Mouse (Mus musculus) frontal cortex, postnatal 36 days (tissue): ENCODE measurements around the gene Ndufs6.

ENCODE experiments used
- DNase-seq, 2 experiments: peaks; one replicate each; pipeline ENCODE4 v3.0.0; 2022; ENCODE audit warnings: low spot score in 2 of 2

Ndufs6 gene

GRCm38 (mm10) chr13:73306085-73306410 is 22.3 kb downstream of the Ndufs6 start:
- no peak for DNase-seq

DNA sequence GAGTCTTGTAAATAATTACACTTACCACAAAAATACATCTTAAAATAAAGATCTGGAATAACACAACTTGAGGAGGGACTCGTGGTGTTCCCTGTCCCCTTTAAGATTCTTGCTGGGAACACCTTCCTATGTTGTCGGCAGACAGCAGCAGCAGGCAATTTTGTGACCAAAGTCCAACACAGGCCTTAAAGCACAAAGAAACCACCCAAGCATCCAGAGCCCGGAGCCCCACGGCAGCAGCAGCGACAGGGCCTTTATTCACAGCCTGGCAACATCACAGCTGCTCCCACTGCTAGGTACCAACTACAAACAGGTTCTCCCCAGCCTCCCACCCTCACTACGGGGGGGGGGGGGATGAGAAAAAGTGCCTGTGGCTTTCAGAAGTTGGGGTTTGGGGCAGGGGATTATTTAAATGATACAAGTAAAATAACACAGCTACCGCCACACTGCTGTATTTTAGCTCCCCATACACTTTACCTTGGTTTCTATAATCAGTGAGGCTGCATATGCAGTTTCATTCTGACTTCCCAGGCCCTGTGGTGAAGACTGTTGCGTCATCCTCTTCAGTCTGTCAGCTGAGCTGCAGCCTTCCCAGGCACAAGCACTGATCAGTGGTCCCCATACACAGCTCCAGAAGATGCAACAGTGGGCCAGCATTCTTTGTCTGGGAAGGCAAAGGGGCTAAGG is 22.8 kb downstream of the Ndufs6 start:
- no peak for DNase-seq

GRCm38 (mm10) chr13:73304729-73305128 is 23.6 kb downstream of the Ndufs6 start:
- no peak for DNase-seq

DNA sequence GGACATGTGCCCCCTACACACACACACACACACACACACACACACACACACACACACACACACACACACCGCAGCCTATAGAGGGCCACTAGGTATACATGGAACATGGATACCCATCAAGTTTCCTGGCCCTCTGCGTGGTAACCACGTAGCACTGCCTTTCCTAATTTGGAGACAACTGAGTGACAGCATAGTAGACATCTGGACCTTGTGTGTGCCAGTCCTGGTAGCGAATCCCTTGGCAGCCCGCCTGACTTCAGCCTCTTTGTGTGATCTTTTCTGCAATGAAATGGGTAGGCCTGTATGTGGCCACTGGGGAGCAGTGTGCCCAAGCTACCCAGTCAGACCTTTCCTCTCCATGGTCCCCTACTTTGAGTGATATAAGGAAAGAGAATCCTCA is 29.0 kb downstream of the Ndufs6 start:
- DNase-seq, result no peak

- no peak for DNase-seq
These were observed 29.6 kb downstream of the Ndufs6 start for GRCm38 (mm10) chr13:73298717-73299116.

- no peak for DNase-seq
These were observed 37.2 kb downstream of the Ndufs6 start for GRCm38 (mm10) chr13:73291102-73291501.

GRCm38 (mm10) chr13:73290206-73290605 is 38.1 kb downstream of the Ndufs6 start:
- no peak for DNase-seq

DNA sequence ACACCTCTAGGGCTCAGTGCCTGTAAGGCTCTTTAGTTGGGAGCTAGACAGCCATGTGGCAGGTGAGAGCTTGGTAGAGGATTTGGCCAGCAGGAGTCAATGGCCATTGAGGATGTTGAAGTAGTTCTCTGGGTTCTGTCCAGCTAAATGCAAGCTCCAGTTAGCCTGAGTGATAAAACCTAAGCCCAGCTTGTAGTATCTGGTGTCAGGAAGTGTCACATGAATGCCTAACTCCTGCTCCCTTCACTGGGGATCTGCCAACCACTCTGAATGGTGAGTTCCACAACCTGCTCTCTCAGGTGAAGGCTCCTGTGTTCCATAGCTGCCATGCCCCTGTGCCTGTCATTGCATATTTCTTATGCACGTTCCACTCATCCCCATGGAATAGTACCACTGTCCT is 44.8 kb downstream of the Ndufs6 start:
- DNase-seq, result no peak

DNA sequence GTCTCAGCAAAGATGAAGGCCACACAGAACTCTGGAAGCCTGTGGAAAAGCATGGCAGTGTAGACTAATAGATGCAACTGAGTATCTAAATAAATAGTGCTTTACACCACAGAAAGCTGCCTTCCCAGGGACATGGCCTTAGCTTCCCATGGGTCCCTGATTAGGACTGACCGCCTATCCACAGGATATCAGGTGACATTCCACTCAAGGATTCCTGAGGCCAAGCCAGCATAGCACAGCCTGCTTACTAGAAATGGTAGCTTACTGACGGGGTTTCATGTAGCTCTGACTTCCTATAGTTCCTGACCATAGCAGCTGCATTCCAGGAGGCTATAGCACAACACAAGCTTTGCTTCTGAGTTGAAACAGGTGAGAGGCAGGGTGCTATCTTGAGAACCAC is 45.9 kb downstream of the Ndufs6 start:
- DNase-seq, result no peak

DNA sequence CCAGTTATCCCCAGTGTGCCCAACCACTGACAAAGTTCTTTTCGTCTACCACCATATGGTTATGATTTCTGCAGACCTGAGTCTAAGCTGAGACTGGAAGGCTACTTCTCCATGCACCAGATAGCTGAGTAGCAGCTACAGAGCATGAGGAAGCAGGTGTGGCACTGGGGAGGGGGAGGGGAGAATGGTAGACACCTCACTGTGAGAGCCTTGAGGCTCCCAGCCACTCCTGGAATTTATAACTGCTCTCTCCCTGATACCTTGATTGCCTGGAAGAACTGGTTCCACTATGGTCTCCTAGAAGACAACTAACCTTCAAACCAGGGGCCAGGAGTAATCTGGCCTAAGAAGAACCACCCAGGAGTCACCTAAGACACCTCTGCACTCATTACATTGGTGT is 49.1 kb downstream of the Ndufs6 start:
- no peak for DNase-seq

DNA sequence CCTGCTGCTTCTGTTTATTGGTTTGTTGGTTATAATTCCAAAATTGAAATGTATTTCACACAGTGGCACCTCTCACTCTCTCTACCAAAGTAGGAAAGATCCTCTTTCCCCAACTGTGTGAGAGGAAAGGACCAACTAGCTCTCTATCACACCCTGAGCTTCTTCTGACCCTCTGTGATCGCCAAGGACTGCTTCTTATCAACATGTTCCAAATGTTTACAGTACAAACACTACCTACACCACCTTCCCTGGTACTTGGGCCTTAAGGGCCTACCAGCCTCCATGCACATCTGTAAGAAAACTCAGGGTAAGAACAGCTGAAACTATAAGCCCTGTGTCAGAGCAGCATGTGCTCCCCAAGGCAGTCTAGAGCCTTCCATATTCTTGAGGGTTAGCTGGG is 50.5 kb downstream of the Ndufs6 start:
- no peak for DNase-seq

DNA sequence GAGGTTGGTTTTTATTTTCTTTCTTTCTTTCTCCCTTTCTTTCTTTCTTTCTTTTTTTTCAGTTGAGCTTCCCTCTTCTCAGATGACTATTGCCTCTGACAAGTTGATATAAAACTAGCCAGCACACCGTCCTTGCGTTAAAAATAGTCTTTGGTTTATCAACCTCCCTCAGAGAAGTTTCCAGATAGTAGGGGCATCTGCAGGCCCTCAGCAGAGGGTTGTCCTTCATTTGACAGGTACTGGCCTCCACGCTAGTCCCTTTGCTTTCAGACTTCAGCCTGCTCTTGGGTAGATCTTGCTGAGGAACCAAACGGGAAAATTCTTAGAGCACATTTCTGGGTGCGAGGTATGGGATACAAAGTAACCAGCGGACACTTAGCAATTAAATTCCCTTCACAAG is 51.0 kb downstream of the Ndufs6 start:
- DNase-seq, result no peak

DNA sequence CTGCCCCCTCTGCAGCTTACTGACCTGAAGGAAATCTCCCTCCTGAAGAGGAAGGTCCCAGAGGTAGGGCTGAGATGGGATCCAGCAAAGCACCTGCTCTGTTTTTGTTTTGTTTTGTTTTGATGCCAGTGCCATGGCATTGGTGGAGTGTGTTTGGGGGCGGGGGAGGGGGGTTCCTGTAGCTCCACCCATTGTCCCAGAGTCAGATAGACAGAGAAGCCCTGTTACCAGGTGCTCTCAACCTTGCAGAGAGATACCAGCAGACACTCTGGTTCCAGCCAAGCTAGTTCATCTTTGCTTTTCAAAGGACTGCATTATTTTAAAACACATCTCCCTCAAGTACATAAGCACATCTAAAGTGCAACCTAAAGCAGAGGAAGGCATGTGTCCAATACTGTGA is 54.8 kb downstream of the Ndufs6 start:
- no peak for DNase-seq

DNA sequence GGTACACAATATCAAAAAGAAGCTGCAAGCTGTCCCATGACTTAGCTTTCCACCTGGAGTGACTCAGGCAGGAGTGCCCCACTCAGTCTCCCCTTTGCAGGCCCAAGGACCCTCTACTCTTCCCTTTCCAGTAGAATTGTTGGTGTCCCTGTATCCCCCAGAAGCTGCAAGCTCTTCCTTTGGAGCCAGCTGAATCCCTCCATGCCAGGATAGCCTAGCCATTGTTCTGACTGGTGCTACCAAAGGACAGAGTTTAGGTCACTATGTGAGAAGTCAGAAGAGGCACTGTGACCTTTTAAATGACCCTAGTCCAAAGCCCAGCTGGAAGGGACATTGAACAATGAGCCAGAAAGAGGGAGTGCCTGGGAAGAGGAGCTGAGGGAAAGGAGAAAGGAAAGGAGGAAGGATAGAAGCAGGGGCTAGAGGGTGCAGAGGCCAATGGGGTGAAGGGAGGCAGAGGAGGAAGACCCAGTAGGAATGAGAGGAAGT is 55.5 kb downstream of the Ndufs6 start:
- no peak for DNase-seq

- no peak for DNase-seq
These were observed 56.8 kb downstream of the Ndufs6 start for GRCm38 (mm10) chr13:73271336-73272242.

DNA sequence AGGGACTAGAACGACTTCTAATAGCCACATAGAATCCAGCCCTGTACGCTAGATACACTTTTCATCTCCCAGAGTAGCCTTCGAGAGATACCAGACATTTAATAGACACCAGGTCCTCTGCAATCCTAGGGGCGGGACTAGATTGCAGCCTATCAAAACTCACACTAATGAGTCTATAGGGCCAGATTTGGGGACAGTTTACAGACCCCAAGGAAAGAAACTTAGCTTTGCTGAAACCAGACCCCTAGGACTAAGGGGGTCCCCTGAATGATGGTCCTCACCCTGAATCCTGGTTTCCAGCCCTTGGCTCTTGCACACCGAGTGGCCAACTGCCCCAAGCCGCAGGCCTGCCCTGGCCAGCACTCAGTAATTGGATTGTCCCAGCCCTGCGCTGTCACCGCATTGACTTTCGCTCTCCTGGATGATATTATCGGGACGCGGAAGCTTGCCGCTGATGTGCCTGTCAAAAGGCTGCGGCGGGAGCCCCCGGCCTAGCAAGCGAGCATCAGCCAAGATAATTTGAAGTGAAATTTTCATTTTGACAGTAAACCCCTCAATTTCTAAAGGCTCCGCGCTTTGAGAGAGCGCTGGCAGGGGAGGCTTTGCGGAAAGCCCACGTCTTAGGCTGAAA is 57.8 kb downstream of the Ndufs6 start:
- DNase-seq, result no peak

- DNase-seq, result no peak
These were observed 58.5 kb downstream of the Ndufs6 start for GRCm38 (mm10) chr13:73269891-73270290.
